Mouse (Mus musculus): ENCODE results near the gene Irs3.
"Not testable (repeated sequence)": the region's sequence is repeated elsewhere in the genome, so short reads cannot be mapped to it uniquely, and the experiment has no call there.

DNA sequence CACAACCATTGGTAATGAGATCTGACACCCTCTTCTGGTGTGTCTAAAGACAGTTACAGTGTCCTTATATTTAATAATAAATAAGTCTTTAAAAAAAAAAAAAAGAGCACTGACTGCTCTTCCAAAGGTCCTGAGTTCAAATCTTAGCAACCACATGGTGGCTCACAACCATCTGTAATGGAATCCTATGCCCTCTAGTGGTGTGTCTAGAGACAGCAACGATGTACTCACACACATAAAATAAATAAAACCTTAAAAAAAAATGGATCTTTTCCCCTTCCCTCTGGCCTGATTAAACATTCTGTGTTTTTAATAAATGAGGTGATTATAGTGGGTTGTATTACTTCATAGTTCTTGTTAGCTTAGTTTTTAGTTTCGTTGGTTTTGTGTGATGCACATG lies 30.6 kb downstream of the Irs3 start:
- TF ChIP-seq POLR2A (IDR thresholded peaks at IDR 0.05; ENCODE audit: low read depth, low read length); CTCF (IDR thresholded peaks at IDR 0.05; ENCODE audit: extremely low read depth, insufficient read length, insufficient replicate concordance, low read depth, low read length): not testable (repeated sequence)

Measured in small intestine, adult 2 months (tissue).